Mouse (Mus musculus) thymus, postnatal 10 days (tissue): ENCODE results near the gene Sema6d.
"Not testable (repeated sequence)": the region's sequence is repeated elsewhere in the genome, so short reads cannot be mapped to it uniquely, and the experiment has no call there.

ENCODE experiments used
- DNase-seq, 2 experiments: peaks; one replicate each; pipeline ENCODE4 v3.0.0; 2021; ENCODE audit warnings: low spot score in 2 of 2

Sema6d gene

GRCm38 (mm10) chr2:124293601-124294000, 203.8 kb downstream of the Sema6d start:
- DNase-seq, result no peak

- no peak for DNase-seq
These were observed 208.6 kb downstream of the Sema6d start for GRCm38 (mm10) chr2:124298351-124298750.

GRCm38 (mm10) chr2:124298872-124299271, 209.1 kb downstream of the Sema6d start:
- DNase-seq, result no peak

DNA sequence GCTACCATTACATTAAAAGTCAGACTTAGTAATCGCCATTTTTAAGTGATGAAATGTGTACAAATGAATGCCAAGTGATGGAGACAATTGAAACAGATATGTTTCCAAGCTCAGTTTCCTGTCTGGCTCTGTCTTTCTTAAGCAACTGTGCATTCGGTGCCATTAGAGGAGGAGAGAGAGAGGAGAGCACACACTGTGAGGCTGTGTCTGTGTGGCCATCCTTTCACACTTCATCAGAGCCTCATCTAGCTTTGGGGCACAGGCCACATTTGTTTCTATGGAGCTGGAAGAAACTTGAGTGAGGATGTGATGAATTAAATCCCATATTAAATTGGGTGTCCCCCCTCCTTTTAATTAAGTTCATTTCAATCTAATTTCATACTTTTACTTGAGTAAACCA, 218.8 kb downstream of the Sema6d start:
- DNase-seq, result no peak

GRCm38 (mm10) chr2:124309361-124310128, 219.8 kb downstream of the Sema6d start:
- no peak for DNase-seq

- DNase-seq, result no peak
These were observed 232.9 kb downstream of the Sema6d start for GRCm38 (mm10) chr2:124322528-124323215.

- no peak for DNase-seq
These were observed 234.4 kb downstream of the Sema6d start for GRCm38 (mm10) chr2:124324107-124324724.

DNA sequence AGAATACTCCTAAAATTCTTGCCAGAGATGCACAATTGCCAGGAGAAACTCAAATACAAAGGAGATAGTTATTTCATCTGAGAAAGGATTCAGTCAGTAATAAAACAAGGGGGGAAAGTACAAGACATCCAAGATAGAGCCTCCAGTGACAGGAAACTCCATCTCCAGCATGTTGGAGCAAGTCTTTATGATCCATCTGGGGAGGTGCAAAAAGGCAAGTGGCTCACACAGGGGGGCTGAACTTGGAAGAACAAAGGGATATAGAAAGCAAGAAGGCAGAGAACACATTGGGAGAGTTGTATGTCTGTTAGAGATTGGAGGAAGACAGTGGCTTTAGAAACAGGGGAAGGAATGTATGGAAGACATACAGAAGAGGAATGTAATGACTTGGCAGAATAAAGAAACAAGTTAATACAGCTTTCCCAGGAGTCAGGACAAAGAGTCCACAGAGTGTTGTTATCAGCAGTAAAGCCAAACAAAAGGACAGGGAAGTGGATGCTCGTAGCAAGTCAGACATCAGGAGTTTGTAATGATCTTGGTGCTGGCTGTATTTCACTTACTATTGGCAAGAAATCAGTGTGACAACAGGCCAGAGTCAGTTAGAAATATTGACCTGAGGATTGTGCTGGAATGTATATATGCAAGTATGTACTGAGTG, 239.8 kb downstream of the Sema6d start:
- DNase-seq, result no peak

DNA sequence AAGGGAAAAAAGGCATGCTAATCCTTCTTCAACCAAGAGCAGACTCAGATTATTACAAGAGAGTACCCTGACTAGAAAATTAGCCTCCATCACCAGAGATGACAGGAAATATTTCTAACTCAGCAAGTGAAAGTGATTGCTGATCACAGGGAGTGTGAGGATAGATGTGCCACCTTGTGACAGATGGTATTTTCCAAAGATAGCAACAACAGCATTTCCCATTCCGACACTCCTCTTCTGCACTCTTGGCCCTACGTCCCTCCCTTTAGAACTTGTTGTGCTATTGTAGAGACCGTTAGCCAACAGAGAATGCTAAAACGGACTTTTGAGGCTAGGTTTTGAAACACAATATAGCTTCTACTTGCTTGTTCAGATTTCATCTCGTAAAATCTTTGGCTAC, 243.1 kb downstream of the Sema6d start:
- DNase-seq, result no peak

GRCm38 (mm10) chr2:124334655-124335054, 244.9 kb downstream of the Sema6d start:
- not testable (repeated sequence) for DNase-seq

GRCm38 (mm10) chr2:124338296-124338695, 248.5 kb downstream of the Sema6d start:
- DNase-seq, result no peak

- no peak for DNase-seq
These were observed 264.4 kb downstream of the Sema6d start for GRCm38 (mm10) chr2:124354191-124354590.

DNA sequence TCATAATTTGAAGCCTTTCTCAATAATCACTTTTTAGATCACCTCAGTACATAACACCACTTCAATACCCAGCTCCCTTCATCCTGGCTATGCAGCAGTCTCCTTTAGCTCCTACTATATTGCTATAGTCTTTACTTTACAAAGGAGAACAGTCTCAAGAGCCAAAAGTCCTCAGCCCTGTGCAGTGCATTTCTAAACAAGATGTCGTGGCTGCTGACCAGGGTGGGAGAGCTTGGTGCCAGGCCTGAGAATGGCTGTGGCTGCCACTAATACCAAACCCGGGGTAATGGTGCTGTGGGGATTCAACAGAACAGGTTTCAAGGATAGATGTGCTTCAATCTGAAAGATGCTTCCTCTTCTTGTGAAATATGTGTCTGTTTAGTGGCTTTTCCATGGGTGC, 264.9 kb downstream of the Sema6d start:
- DNase-seq, result no peak

DNA sequence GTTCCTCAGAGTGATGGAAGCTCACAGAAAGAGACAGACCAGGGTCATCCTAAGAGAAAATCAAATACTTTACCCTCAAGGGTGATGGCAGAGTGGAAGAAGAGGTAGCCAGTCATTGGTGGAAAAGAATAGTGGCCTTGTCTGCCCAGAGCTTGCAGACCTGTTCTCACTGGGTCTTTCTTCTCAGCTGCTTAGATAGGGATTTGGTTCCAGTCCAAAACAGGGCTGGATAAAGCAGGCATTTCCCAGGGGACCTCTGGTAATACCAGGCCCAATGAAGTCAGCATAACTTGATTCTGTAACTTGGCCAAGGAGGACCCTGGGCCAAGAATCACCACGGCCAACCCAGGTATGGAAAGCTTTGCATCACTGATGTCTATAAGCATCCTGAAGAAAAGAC, 279.5 kb downstream of the Sema6d start:
- no peak for DNase-seq

DNA sequence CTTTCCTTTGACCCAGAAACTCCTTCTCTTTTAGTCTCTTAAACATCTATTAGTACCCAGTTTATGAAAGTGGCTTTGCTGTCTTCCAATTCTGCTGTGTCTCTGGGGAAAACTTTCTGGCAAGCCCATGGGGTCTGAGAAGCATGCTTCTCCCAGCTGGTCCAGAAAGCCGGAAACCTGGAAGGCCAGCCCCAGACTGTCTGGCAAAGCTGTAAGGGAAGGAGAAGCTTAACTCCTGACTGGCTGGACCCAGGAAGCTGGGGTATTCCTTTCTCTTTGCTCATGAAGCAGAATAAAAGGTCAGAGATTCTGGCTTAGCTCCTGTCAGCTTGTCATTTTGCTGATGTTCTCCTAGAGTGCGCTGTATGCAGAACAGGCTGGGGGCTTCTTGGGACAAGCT, 280.2 kb downstream of the Sema6d start:
- DNase-seq, result no peak

DNA sequence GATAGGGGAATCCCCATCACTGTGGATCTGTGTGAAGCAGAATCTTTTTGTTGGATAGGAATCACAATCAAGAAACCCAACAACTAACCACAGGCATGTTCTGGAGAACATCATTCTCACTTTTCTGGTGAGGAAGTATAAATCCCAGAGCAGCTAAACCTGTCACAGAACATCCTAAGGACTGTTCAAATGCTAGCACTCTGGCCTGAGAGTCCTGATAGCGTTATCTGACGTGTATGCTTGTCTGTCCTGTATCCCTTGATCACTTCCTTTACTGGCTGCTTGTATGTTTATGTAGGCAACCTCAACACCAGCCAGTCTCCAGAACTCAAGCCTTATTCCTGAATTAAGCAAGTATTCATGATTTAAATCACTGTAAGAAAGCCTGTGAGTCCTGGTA, 281.6 kb downstream of the Sema6d start:
- DNase-seq, result no peak

GRCm38 (mm10) chr2:124385053-124385452, 295.3 kb downstream of the Sema6d start:
- DNase-seq, result no peak

GRCm38 (mm10) chr2:124385722-124386121, 296.0 kb downstream of the Sema6d start:
- DNase-seq, result no peak

DNA sequence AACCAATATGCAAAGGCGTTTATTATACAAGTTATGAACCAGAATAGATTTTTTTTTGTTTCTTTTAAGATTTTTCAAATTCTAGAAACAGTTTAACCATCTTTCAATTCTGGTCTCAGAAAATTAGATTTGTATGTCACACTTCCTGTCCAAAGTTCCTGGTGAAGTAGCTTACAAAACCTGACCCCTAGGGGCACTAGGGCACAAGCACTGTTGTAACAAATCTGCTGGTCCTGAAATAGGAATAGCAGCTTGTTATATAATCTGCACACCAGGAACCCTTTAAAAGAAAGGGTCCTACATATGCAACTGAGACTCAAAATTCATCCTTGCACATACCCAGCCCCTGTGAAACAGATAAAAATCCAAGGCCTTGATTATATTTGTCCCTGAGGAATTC, 298.5 kb downstream of the Sema6d start:
- no peak for DNase-seq

- DNase-seq, result no peak
These were observed 307.0 kb downstream of the Sema6d start for GRCm38 (mm10) chr2:124396733-124397132.

- no peak for DNase-seq
These were observed 307.5 kb downstream of the Sema6d start for GRCm38 (mm10) chr2:124397304-124397703.

- no peak for DNase-seq
These were observed 309.8 kb downstream of the Sema6d start for GRCm38 (mm10) chr2:124399611-124400010.
